Mouse (Mus musculus) ovary, adult 10 weeks (tissue): ENCODE data around the gene Stap2. TPM values are rescaled to one million over a fixed set of nuclear protein-coding genes. Genes with fewer than 3 reads are reported as not detected.

ENCODE experiments used
- polyA plus RNA-seq: library from polyadenylated mRNA; stranded (reverse); fragments of 350-450 nt; fragmentation: Illumina TruSeq; extraction: RNeasy Lipid Tissue Mini Kit (QIAGEN cat#74804); gene quantifications from one replicate; pipeline ENCODE4 v1.2.3, GENCODE M21; 2014

The Stap2 gene
- polyA plus RNA-seq = not detected

DNA sequence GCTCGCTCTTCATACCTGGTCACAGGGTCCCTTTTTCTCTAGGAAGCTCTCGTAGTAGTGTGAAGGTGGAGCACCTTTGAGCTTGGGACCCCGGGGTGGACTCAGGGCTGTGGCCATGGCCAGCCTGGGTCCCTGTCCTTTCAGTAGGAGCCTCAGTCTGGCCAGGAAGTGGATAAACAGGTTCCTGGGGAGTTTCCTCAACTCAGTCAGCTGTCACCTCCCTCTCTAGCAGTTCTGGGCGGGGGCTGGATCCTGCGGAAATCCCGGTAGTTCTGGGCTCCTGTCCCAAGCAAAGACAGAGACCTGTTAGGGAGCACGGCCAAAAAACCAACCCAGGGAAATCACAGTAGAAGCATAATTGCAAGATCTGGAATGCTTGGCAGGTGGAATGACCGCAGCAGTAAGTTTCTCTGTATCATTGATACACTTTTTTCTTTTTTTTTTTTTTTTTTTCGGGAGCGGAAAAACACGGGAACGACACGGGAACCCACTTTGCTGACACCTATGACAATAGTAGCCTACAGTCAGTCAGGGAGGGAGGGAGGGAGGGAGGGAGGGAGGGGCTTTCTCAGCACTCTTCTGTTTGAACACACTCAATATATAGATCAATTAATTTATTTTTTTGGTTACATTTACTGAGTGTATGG is at the start of gene Stap2, which contains the start of gene Mpnd:
Stap2 (minus strand) TSS at position 170 of the 647 bp plus-strand sequence.
Mpnd (plus strand) TSS at position 297 of the 647 bp plus-strand sequence.

DNA sequence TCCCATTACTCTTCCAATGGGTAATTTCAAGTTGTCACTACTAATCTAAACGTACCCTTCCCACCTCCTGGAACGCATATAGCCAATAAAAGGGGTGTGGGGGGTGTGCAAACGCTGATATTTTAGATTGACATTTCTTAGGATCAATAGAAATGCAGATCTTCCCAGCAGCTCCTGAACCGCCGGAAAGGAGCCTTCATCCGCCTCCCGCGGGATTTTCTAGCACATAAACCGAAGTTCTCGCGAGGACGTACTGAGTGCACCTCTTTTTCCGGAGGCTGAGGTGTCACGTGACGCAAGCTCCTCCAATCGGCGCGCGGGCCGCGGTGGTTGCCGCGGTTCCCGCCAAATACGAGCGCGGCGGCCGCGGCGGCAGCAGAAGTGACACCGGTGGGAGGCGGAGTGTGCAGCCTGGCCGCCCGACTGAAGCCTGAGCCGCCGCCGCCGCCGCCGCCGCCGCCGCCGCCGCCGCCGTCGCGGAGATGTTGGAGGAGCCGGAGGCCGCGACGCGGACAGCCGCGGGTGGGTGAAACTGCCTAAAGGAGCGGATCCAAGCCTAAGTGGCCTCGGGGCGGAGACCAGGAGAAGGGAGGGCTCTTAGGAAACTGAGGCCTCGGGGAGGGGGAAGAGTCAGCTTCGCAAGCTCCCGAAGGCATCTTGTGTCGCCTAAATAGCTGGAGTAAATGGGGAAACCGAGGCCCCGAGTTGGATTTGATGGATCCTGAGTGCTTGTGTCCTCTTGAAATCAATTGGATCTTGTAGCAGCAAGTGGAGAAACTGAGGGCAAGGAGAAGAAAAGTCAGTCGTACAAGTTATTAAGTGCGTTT is 34.9 kb upstream of the Stap2 start, which contains the start of gene Chaf1a:
Chaf1a (plus strand) TSS at position 410 of the 827 bp plus-strand sequence.

DNA sequence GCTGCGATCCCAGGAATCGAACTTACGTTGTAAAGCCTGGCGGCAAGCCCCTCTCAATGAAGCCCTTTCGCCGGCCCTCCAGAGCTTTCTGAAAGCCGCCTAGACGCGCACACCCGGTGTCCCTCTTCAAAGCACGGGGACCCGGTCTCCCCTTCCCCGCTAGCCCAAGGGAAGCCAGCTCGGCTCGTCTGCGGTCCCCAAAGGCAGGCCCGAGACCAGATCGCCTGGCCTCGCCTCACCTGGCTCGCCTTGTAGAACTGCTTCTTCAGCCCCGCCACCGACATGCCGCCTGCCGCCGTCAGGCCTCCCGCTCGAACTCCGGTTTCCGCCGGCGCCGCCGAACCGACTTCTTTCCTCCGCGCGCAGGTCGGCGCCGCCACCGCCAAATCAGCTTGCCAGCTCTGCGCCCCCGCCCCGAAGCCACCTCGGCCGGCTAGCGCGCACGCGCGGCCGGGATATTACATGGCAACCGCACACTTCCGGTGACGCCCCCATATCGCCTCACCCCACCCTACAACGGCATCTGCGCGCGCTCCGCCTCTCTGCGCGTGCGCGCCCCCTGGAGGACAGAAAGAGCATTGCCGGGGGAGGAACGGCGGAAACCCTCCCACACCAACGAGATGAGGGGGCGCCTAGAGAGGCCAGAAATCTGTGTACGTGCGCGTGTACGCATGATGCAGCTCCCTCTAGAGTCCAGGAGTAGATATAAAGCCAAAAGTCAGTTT is 31.0 kb upstream of the Stap2 start, which contains the start of gene Sh3gl1:
Sh3gl1 (minus strand) TSS at position 460 of the 725 bp plus-strand sequence.

DNA sequence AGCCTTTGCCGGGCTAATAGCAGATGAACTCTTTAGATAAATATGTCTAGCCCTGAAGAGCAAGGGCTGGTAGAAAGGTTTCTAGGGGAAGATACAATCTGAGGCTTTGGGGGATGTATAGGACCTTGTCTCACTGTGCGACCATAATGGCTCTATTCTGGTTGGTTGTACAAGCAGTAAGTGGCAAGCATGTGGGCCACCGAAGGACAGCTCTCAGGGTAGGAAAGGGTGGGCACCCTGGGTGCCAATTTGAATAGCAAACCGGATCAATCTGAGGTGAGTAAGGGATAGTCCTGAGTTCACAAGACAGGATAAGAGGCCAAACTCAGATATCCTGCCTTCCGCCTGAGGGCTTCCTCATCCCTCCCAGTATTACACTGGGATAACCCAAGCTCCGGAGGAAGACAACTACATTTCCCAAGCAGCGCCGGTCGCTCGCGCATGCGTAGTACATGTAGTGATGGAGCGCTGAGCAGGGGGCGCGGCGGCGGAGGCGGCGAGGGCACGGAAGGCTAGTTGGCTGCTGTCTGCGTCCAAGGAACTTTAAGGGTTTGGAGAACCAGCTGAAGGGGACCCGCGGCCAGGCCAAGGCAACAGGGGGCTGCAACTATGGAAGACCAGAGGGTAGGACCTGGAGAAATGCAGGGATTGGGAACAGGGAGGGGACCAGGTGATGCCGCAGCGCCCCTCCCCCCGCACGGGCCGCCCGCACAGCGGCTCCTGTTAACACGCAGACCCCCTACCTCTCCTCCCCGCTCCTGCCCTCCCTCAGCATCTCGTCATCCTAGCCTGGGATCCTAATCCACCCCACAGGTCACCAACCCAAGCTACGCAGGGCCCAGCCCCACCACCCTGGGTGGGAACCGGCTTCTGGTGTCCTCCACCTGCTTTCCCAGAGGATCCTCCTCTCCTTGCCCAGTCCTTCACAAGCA is 19.1 kb downstream of the Stap2 start, which contains the start of gene Fsd1:
Fsd1 (plus strand) TSS at position 480 of the 932 bp plus-strand sequence.

DNA sequence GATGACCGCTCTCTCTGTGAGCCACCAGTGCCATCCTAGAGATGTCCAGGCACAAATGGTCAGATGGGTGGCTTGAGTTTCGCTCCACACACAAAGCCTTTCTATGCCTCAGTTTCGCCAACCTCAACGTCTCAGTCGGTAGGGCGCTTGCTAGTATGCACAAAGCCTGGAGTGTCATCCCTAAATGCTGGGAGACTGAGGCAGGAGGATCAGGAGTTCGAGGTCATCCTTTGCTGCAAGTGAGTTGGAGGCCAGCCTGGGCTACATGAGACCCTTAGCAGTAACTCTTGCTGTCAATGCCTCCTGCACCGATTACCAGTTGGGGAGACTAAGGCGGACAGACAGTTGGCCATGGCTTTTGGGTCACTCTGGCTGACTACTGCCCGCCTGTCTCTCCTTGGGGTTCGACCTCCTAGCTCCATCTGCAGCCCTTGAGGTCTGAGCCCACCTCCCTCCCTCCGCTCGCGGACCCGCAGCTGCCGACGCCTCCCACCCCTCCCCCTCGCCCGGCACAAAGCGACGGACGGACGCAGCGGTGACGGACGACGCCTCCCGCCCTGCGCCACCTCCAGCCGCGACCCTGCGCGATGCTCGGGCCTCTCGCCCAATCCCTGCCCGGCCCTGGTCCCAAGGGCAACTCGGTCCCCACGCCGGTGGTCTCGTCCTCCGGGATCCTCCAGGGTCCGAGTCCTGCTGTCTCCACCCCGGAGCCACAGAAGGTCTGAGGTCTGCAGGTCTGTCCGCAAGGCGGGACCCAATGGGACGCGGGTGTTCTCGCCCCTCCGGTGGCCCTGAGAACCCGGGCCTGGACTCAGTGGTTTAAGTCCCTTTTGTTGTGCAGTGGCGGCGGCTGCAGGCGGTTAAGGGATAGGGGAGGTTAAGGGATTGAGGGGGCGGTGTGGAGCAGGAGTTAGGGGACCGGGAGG is 35.2 kb downstream of the Stap2 start, which contains the start of gene Shd:
Shd (plus strand) TSS at position 502 of the 926 bp plus-strand sequence.

DNA sequence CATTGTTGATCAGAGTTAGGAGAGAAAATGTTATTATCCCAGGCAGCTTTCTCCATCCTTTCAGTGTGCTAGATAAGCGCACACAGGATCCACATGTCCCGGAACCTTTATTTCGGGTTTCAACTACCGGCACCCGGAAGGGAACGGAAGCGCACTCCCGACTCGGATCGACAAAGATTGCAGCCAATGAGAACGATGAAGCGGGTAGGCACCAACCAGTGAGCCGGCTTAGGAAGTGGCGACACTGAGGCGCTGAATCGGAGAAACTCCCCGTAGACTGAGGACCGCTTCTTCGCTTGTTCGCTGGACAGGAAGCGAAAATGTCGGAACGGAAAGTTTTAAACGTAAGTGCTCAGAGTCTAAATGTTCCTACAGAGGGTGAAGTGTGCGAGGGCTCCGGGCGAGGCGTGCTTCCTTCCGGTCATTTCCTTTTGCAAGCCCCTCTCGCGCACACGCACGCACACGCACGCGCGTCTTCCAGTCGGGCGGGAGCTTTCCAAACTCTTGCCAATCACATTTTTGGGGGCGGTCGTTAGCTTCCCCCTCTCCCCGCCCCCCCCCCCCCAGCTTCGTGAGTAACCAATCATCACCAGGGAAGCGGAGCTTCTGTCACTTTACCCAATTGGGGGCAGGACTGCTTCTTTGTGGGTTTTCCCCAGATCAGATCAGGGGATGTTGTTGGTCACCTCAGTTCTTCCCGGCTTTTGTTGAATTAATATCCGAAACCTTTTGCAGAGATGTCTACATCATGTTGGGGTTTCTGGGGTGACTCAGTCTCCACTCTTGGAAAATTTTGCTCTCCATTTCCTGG is 46.3 kb downstream of the Stap2 start, which contains the start of gene Yju2:
Yju2 (plus strand) TSS at position 182 of the 811 bp plus-strand sequence.

DNA sequence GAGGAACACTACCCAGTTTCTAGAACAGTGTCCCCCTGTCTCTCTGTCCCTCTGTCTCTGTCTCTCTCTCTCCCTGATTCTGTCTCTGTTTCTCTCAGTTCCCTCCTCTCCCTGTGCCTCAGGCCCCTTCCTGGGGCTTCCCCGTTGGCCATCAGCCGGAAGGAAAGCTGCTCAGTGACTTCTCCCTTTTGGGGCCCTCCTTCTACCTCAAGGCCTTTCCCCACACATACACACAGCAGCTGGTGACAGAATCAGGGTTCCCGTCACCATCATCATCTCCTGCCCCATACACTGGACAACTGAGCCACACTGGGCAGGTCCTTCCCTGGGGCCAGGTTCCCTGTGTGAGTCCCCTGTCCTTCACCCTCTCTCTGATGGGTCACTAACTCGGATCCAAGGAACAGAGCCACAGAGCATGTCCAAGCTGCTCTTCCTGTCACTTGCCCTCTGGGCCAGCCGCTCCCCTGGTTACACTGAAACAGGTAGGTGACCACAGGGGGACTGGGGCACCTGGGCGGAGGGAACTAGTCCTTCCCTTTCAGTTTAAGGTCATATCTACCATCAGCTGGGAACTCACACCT is 52.8 kb downstream of the Stap2 start, which contains the start of gene Ebi3:
Ebi3 (plus strand) TSS at position 194 of the 581 bp plus-strand sequence.

DNA sequence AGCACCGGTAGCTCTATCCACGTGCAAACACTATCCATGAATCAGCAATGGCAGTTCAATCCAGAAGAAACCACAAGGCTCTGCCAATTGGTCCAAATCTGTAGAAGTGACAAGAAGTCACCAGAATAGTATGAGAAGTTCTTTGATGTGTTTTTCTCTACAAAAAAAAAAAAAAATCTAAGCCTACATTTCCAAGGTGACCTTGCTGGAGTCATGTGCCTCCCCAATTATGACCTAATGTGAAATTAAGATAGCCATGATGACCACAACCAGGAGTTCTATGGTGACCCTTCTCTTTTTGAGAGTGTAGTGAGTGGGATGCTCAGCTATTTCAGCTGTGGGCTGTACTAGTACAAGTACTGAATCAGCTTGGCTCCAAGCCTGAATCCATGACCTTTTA is 56.0 kb downstream of the Stap2 start, which contains the start of gene Zfp119b:
Zfp119b (minus strand) TSS at position 101 of the 400 bp plus-strand sequence.

Other genes starting within 250 kb of the Stap2 start
- gene Zfp119a, start 126.7 kb downstream of the Stap2 start, polyA plus RNA-seq = 29.6 TPM
- 50.6 TPM for gene Zfp959, start 113.5 kb downstream of the Stap2 start, polyA plus RNA-seq
- gene Zfp119b, start 56.1 kb downstream of the Stap2 start, polyA plus RNA-seq = 24.6 TPM
- gene Ebi3, start 52.9 kb downstream of the Stap2 start, polyA plus RNA-seq = not detected
- 0.66 TPM for gene Yju2, start 46.5 kb downstream of the Stap2 start, polyA plus RNA-seq
- not detected for gene Shd, start 35.1 kb downstream of the Stap2 start, polyA plus RNA-seq
- gene Fsd1, start 19.1 kb downstream of the Stap2 start, polyA plus RNA-seq = not detected
- not detected for gene Mpnd, start 127 bp upstream of the Stap2 start, polyA plus RNA-seq
- gene Sh3gl1, start 31.1 kb upstream of the Stap2 start, polyA plus RNA-seq = 0.14 TPM
- gene Chaf1a, start 34.9 kb upstream of the Stap2 start, polyA plus RNA-seq = 1.6 TPM
- 17.7 TPM for gene Ubxn6, start 69.4 kb upstream of the Stap2 start, polyA plus RNA-seq
- 2.6 TPM for gene Hdgfl2, start 74.0 kb upstream of the Stap2 start, polyA plus RNA-seq
- gene Plin4, start 104.2 kb upstream of the Stap2 start, polyA plus RNA-seq = 2.3 TPM
- 0.46 TPM for gene Plin5, start 112.0 kb upstream of the Stap2 start, polyA plus RNA-seq
- gene Lrg1, start 116.4 kb upstream of the Stap2 start, polyA plus RNA-seq = not detected
- not detected for gene Sema6b, start 134.8 kb upstream of the Stap2 start, polyA plus RNA-seq
- gene Tnfaip8l1, start 156.9 kb upstream of the Stap2 start, polyA plus RNA-seq = 0.88 TPM
- 14.9 TPM for gene Mydgf, start 178.3 kb upstream of the Stap2 start, polyA plus RNA-seq
- not detected for gene Dpp9, start 213.3 kb upstream of the Stap2 start, polyA plus RNA-seq